Mouse (Mus musculus): ENCODE measurements at regions not wholly inside any gene's neighbourhood (a gene's known extent, or its start where the extent isn't known, plus 50 kb on each side); places are given as distances from the start of the nearest gene placed in this dataset.

DNA sequence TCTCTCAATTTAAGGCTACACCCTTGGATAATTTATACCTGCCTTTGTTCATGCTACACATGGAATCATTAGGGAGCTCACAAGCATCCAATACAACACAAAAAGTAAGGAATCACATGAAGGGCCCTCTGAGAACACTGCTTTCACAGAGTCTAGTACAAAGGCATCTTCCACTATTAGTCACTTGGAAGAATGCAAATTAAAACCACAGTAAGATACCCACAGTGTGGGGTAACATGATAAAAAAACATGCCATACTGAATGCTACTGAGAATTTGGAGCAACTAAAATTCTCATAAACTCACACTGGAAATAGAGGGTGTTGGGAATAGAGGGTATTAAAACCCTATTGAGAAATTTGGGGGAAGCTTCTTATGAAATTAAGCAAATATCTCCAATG lies 197.6 kb upstream of the Tent5a start:
- DNase-seq (ENCODE audit: inconsistent ontology term), result peak; percentile 30

DNA sequence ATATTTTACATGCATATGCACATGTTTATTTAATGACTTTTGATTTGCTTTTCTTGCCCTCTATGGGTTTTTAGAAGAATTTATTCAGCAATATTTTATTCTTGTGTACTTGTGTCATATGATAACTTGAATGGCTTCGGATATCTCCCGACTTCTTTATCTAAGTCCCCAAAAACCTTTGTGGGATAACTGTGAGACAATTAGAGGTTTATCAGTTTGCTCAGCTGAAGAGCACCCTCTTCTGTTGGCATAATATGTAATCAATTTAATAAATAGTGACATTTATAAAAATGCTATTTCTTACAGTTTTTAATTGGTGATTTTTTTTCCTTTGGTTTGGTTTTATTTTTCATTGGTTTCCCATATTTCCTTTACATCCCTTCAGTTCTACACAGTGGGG lies 194.2 kb upstream of the Tent5a start:
- no peak for DNase-seq (ENCODE audit: inconsistent ontology term)

DNA sequence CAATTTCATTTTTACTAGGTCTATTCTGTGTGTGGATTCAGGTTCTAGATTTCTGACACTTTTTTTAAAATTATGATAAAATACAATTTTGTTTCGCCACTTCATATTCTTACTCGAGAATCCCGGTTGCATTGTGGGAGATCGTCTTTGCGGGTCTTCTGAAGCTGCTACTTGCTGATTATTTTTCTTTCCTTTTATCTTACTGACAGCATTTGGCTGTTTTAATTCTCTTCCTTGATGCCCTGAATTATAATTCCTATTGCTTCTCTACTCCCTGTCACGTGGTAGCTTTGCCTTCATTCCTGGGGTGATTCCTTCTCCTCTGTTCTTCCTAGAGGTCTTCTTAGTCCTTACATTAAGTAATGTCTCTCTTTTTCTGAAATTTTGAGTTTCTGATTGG lies 193.8 kb upstream of the Tent5a start:
- no peak for DNase-seq (ENCODE audit: inconsistent ontology term)

- DNase-seq (ENCODE audit: inconsistent ontology term), result peak; percentile 13
Observed at GRCm38 (mm10) chr9:85499006-85499405, 171.9 kb upstream of the Tent5a start.

GRCm38 (mm10) chr9:85497348-85497747 lies 170.2 kb upstream of the Tent5a start:
- DNase-seq (ENCODE audit: inconsistent ontology term), result no peak

GRCm38 (mm10) chr9:85496506-85497239 lies 169.5 kb upstream of the Tent5a start:
- peak; percentile 73 for DNase-seq (ENCODE audit: inconsistent ontology term)

DNA sequence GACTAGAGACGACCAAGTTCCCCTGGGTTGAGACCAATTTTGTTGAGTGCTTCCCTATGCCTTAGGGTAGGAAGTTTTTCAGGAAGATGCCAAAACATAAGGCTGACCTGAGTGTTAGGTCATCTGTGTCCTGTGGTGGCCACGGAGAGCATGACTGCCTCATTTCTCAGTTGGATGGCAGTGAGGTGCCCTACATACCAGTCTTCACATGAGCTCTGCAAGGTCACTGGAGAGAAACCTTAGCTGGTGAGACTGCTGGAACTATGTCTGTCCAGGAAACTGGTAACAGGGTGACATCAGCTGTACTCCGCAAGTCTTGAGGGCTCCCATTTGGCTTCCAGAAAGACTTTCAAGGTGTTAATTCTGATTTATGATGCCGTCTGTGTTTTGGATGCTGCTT lies 167.9 kb upstream of the Tent5a start:
- DNase-seq (ENCODE audit: inconsistent ontology term), result no peak

DNA sequence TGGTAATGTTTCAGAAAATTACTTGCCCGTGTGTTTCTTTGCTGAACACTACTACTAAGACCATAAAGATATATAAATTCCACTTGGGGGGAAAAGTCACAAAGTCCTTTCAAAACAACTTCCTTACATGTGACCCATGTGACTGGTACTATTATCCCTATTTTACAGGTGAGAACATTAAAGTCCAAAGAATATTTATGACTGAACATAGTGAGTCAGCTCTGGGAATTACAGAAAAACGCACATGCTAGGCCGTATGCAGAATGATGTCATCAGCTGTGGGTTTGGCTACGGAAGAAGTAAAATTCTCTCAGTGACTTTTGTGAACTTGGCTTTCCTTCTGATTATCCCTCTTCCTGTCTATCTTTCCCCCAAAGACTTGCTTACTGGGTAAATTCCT lies 166.6 kb upstream of the Tent5a start:
- no peak for DNase-seq (ENCODE audit: inconsistent ontology term)

DNA sequence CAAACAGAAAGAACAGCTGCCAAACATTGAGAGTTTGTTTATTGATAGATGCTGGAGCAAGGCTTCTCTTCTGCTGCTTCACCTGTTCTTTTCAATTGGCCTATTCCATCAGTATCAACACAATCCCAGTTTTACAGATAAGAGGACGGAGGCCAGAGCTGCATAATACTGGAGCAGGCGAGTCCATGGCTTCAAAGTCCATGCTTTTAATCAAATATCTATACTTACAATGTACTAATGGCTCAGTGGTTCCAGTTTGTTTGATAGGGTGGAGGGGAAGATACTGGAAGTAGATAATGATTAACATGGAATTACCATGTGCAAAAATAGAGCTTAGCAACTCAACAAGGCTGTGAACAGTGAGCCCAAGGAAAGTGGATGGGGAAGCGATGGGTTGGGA lies 163.2 kb upstream of the Tent5a start:
- no peak for DNase-seq (ENCODE audit: inconsistent ontology term)

- DNase-seq (ENCODE audit: inconsistent ontology term), result no peak
Observed at GRCm38 (mm10) chr9:85487915-85488314, 160.8 kb upstream of the Tent5a start.

DNA sequence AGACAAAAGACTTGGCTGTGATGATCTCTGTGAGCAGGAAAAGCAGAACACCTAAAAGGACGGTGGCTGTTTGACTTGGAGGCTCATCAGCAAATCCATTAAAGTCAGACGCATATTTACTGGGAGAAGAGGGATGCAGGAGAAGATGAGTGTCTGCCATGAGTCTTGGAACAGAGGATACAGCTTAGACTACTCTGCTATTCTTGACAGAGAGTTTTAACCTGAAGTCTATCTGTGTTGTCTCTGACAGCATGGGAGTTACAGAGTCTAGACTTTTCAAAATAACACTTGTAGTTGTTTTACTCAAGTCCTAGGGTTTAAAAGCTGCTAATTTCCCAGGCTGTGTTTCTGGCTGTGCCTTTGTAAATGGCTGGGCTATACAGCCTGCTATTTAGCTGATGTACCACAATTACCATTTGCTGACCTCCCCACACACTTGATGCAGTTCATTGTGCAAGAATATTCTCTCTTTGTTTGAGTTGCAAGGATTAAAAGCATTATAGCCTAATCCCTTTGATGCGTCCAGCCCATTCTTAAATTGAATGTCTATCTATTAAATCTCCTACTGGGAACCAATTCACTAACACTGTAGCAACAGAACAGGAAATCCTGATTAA lies 160.0 kb upstream of the Tent5a start:
- no peak for DNase-seq (ENCODE audit: inconsistent ontology term)

- no peak for DNase-seq (ENCODE audit: inconsistent ontology term)
Observed at GRCm38 (mm10) chr9:85485749-85486148, 158.6 kb upstream of the Tent5a start.

GRCm38 (mm10) chr9:85483248-85483647 lies 156.1 kb upstream of the Tent5a start:
- no peak for DNase-seq (ENCODE audit: inconsistent ontology term)

GRCm38 (mm10) chr9:85480566-85480965 lies 153.4 kb upstream of the Tent5a start:
- DNase-seq (ENCODE audit: inconsistent ontology term), result no peak

DNA sequence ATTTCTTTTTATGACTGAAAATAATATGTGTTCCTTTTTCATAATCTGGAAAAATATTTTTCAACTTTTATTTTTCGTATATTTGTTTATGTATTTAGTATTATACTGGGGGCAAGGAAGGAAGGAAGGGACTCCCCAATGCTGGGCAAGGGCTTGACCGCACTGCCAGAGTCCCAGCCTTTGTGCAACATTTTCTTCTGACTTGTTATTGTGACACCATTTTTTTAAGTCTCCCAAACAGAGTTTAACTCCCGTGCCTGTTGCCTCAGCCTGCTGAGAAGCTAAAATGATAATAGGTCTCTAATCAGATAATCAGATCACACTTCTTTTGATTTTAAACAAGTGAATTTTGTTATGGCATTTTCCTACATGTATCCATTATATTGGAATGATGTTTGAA lies 148.1 kb upstream of the Tent5a start:
- no peak for DNase-seq (ENCODE audit: inconsistent ontology term)

DNA sequence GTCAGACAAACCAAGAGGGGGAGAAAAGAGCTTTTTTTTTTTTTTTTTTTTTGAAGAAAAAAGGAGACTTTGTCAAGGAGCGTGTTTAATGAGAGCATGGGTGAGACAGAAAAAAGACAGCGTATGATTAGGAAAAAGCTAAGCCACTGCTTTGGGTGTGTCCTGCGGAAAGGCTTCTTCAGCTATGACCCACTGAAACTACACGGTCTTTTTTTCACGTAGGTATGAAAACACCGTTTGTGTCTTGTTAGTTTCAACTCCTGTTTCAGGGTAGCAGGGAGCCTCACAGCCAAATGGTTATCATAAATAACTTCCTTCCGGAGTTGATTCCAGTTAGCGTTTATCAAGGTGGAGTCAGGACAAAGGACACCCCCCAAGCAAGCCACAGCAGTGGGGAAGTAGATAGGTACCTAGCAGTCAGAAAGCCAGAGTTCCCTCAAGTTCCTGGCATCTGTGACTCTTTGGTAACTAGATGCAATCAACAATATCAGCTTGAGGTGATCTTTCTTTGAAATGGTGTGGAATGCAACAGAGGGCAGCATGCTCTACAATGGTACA lies 143.2 kb upstream of the Tent5a start:
- no peak for DNase-seq (ENCODE audit: inconsistent ontology term)

GRCm38 (mm10) chr9:85469288-85469687 lies 142.1 kb upstream of the Tent5a start:
- DNase-seq (ENCODE audit: inconsistent ontology term), result no peak

GRCm38 (mm10) chr9:85466671-85467070 lies 139.5 kb upstream of the Tent5a start:
- no peak for DNase-seq (ENCODE audit: inconsistent ontology term)

GRCm38 (mm10) chr9:85459062-85459805 lies 132.1 kb upstream of the Tent5a start:
- peak; percentile 24 for DNase-seq (ENCODE audit: inconsistent ontology term)

DNA sequence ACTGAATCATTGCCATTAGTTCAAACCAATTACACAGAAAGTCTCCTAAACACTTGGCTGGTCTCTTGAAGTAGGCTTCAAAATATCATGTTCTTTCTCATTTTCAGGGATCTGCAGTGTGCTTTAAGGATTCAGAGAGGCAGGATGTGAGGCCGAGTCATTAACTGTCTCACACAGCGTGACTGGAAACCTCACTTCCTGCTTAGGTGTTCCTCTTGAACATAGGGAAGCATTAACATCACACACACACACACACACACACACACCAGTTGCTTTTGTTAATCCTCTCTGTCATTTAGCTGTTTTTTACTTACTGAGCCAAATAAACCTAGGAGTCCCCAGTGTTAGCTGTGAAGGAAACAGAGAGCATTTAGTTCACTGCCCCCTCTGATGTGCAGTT lies 131.2 kb upstream of the Tent5a start:
- DNase-seq (ENCODE audit: inconsistent ontology term), result no peak

DNA sequence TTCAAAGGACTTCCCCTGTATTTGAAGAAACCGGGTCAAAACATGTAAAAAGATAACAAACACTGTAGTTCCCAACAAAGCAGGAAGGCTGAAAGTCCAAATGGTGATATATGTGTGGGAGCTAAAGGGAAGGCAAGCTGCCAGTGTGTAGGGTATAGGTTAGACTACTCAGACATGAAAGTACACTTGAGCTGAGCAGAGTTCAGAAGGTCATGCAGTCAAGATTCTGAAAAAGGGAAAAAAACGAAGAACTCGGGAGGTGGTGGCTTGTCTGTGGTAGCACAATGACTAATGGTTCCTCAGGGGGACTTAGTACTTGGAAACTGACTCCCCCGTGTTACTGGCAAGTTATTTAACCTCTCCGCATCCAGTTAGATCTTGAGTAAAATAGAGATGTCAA lies 130.3 kb upstream of the Tent5a start:
- DNase-seq (ENCODE audit: inconsistent ontology term), result no peak

- DNase-seq (ENCODE audit: inconsistent ontology term), result no peak
Observed at GRCm38 (mm10) chr9:85455382-85455781, 128.2 kb upstream of the Tent5a start.

Measured in Muller cell, postnatal 12 days (primary cell).